Mouse (Mus musculus) adrenal gland, adult 8-10 months (tissue): ENCODE measurements at regions not wholly inside any gene's neighbourhood (a gene's known extent, or its start where the extent isn't known, plus 50 kb on each side); places are given as distances from the start of the nearest gene placed in this dataset.

Experiments
- DNase-seq: peaks from one replicate; pipeline ENCODE4 v3.0.0; 2022

- no peak for DNase-seq
Observed at GRCm38 (mm10) chr8:92302694-92303093, 54.7 kb upstream of the Irx5 start.

- no peak for DNase-seq
Observed at GRCm38 (mm10) chr8:92301029-92301428, 56.4 kb upstream of the Irx5 start.

DNA sequence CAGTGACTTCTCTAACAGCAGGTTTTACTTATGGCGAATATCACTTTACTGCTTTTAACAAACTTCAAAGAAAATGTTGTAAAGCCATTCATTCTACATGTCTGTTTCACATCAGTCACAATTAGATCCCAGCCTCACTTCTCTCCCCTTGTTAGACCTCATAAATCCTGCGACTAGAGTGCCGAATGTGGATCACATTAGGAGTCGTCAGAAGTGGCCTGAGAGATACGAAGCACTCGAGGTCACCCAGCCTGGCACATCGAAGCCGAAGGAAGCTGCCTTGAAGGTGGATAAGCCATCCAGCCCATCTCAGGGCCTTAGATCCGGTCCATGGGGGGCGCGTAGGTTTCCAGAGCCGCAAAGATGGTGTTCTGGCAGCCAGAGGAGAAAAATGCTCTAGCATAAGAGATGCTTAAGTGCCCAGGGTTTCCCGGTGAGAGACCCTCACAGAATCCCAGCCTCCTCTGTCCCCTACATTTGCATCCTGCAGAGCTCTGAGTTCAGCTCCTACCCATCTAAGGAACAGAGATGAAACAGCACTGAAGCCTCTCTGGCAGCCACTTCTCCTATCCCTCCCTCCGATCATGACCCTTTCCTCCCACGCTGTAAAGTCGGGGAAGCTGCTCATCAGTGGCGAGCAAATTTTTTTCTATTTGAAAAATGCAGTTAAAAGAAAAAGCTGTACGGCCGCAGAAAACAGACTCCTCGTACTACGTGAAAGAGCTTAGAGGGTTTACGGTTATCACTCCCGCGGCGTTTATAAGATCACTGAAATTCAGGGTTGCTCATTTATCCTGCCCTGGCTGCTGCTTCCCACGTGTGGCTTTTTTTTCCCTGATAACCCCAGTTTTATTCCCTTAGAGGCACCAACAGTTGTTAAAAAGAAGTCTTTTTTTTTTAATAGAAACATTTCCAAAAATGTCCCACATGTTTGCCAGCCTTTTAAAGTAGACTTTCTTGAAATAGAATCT is 70.3 kb upstream of the Irx5 start:
- no peak for DNase-seq

DNA sequence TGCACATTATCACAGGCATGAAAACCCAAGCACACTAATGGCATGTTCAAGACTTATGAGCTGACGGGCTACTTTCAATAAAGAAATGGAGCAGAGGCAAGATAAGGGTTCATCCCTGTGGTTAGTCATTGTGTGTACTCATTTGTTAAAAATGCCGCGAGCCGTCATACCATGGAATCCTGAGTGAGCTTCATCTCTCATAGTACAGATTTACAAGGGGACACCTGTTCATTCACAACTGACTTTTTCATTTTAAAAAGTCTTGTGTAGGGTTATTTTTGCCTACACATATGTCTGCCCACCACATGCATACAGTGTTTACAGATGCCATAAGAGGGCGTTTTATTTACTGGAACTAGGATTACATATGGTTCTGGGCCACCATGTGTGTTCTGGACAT is 81.7 kb upstream of the Irx5 start:
- DNase-seq, result no peak

DNA sequence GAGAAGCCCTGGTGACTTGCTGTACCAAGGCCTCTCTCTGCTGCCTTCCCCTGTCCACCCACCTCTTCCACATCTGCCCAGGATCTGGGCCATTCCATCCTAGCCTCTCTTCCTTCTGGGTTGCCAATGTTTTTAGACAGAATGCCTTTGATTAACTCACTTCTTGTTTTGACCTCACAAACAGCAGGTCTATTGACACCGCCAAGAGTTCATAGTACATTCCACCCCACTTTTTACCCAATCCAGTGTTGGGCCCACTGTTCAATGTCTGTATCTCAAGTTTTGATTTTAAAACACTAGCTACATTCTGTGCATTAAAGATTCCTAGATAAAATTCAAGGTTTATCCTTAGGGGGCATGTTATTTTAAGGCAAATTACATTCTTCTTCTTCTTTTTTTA is 84.7 kb upstream of the Irx5 start:
- no peak for DNase-seq

GRCm38 (mm10) chr8:92272073-92272472 is 85.4 kb upstream of the Irx5 start:
- DNase-seq, result no peak

GRCm38 (mm10) chr8:92270636-92271035 is 86.8 kb upstream of the Irx5 start:
- DNase-seq, result no peak

DNA sequence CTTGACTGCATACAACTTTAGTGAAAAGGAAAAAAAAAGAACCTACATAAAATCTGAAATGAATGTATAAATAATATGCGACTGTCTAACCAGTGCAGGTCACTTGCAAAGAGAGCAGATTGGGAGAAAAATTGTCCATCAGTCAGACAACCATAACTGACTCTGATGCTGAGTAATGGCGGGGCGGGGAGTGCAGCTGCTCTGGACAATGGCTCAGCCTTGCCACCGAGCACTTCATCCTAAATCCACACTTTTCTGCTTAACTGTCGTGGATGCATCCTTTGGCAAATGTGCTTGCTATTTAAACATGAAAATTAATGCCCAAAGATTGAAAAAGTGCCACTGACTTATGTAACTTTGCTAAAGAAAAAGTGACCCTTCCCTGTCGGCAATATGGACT is 90.0 kb upstream of the Irx5 start:
- DNase-seq, result no peak

- DNase-seq, result no peak
Observed at GRCm38 (mm10) chr8:92260056-92260455, 97.4 kb upstream of the Irx5 start.

GRCm38 (mm10) chr8:92258258-92258657 is 99.2 kb upstream of the Irx5 start:
- no peak for DNase-seq

- DNase-seq, result no peak
Observed at GRCm38 (mm10) chr8:92252597-92253375, 104.6 kb upstream of the Irx5 start.

GRCm38 (mm10) chr8:92246301-92246700 is 111.1 kb upstream of the Irx5 start:
- DNase-seq, result no peak

DNA sequence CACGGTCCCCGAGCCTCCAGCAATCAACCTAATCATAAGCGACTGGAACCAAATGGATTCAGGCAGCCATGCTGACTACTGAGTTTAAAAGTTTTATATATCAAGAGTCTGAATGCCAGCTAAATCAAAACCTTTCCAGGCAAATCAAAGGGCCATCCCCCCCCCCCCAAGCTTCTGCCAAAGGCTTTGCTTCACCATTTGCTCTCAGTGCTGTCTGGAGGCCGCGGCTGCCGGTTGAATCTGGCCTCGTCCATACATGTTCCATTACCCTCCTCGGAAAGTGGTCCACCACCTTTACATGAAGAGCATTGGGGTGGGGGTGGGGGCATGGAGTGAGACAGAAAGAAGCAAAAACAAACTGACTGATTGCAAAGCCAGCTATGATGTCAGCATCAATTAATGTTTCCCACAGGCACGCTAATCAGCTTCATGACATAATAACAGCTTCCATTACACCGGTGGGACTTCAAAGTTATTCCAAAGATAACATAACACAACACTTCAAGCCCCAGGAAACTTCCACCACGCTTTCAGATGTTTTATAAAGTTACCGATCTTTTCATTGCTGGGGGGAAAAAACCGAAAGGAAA is 116.6 kb upstream of the Irx5 start:
- no peak for DNase-seq

DNA sequence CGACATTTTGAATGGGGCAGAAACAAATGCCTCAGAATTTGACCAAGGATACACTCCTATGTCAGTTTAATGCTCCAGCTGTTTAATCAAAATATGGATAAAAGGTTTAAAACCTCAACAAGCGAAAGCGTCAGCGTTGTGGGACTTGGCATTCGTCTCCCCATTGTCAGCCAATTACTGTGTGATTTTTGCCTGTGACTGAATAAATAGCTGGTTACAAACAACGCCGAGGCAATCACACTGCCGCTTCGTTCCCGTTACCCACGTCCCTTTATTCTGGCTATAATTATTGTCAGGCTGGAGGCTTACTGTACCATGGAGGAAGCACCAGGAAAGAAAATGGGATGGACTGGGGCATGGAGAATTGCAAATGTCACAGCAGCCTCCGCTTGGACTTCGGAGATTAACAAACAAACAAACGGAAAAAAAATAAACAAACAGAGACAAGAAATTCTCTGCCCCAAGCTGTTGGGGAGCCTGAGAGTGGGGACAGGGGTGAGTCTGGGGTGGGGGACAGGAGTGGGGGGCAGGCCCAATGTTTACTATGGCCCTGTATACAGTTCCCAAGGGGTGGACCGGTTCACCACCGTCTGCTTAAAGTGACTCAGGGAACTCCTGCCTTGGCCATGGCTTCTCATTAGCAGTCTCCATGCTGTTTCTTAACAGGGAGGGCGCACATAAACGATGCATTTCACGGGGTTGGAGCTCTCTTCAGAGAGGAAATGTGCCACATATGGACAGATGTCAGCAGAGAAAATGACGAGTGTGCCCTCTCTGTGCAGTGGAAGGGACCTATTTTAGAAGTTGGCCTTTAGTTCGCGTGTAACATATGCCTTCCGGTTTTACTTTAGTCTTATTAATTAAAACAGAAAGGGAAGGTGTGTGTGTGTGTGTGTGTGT is 125.8 kb upstream of the Irx5 start:
- DNase-seq, result no peak

GRCm38 (mm10) chr8:92229526-92229925 is 127.9 kb upstream of the Irx5 start:
- DNase-seq, result no peak

DNA sequence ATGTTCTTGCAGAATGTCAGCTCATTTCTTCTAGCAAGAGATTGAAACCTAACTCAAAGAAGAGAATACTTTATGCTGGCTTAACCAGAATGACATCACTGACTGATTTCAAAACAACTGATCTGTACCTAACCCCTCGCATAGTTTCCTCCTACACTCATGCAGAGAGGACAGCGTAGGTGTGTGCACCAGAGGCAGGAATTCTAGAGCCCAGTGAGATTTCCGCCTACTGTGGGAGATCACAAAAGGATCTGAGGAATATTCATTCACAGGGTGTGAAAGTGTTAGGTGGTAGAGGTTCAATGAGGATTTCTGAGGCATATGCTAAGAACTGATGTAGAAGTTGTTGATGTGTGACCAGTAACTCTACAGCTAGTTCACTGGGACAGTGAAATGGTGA is 132.5 kb upstream of the Irx5 start:
- DNase-seq, result no peak

DNA sequence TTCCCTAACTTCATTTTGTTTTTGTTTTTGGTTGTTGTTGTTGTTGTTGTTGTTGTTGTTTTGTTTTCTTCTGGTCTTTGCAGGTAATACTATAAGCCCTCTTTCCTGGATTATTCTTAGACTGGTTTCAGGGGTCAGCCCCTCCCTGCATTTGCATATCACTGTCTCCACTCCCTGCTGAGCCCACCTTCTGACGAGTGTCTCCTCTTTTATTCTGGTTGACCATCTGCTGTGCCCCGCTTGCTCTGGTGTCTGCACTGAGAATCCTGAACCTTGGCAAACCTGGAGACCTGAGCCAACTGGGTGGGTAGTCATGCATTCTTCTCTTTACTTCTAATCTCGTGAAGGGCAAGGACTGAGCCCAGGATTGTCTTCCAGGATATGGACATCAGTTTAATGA is 134.4 kb upstream of the Irx5 start:
- DNase-seq, result no peak

- DNase-seq, result no peak
Observed at GRCm38 (mm10) chr8:92219181-92219890, 138.1 kb upstream of the Irx5 start.

GRCm38 (mm10) chr8:92217521-92217920 is 139.9 kb upstream of the Irx5 start:
- DNase-seq, result no peak

GRCm38 (mm10) chr8:92216176-92216575 is 141.2 kb upstream of the Irx5 start:
- no peak for DNase-seq

DNA sequence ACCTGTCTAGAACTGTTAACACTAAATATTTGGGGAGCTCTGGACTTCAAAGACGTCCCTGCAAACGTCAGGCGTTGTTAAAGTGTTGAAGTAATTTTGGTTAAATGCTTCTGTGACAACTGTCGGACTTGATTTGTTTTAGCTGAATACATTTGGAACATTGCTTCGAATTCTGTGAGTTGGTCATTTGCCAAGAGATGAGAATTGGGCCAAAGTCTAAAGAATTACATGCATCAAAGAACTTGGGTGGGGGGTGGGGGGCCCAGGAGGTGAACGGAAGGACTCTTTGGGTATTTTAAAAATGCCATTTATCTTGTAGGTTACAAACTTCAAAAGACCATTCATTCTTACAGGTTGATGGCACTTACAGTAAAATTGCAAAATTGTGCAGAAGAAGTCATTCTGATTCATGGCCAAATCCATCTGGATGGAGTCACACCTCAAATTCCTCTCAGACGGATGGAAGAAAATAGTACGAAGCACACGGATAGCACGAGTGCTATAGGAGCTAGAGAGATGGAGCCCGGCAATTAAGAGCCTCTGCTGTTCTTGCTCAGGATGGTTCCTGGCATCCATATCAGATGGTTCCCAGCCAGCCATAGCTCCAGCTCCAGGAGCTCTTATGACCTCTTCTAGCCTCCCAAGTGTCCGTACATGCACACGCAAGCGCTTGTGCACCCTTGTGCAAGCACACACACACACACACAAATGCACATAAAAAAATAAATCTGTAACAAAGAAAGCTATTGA is 144.5 kb upstream of the Irx5 start:
- DNase-seq, result no peak
